In genomic region chr17:26009540-26009939, GRCm38 (mm10) we compare ENCODE assay signal across 8 mouse cellular contexts. TPM values are rescaled to one million over a fixed set of nuclear protein-coding genes. Genes with fewer than 3 reads are reported as not detected.
DNase-seq lines count a peak whose midpoint lies in the region; ATAC-seq and TF ChIP-seq lines count a peak whose summit lies in the region.

No protein-coding gene starts in this region.

- no peak overlapping the region for H3K27ac ChIP-seq in intestine, postnatal 0 days (ENCODE audit: low read depth, low read length)
- H3K27ac ChIP-seq in limb, embryonic 10.5 days: no peak overlapping the region
- H3K27ac ChIP-seq in midbrain, embryonic 14.5 days (replicated peaks; ENCODE audit: low read depth, low read length): no peak overlapping the region
- H3K27ac ChIP-seq in spleen, adult 2 months (ENCODE audit: insufficient read depth, low read length): no peak overlapping the region

- peaks cover 31% of the 10 kb centered on the region for H3K36me3 ChIP-seq in intestine, postnatal 0 days (ENCODE audit: control insufficient read depth, insufficient read depth)
- H3K36me3 ChIP-seq in limb, embryonic 10.5 days: peaks cover 79% of the 10 kb centered on the region
- peaks cover 75% of the 10 kb centered on the region for H3K36me3 ChIP-seq in midbrain, embryonic 14.5 days (ENCODE audit: control insufficient read depth, insufficient read depth, low read length)
- no peaks in the 10 kb centered on the region for H3K36me3 ChIP-seq in spleen, adult 2 months (ENCODE audit: control insufficient read depth, insufficient read depth, low read length)

- H3K4me3 ChIP-seq in intestine, postnatal 0 days (ENCODE audit: low read depth, low read length): no peak overlapping the region
- H3K4me3 ChIP-seq in limb, embryonic 10.5 days: no peak overlapping the region
- no peak overlapping the region for H3K4me3 ChIP-seq in midbrain, embryonic 14.5 days (replicated peaks; ENCODE audit: low read depth, low read length)
- no peak overlapping the region for H3K4me3 ChIP-seq in spleen, adult 2 months (ENCODE audit: extremely low read depth, insufficient read depth, insufficient read length)

- peaks cover 8% of the 10 kb centered on the region; the same call in 1 of the 2 replicates for H3K4me1 ChIP-seq in intestine, postnatal 0 days (replicated peaks; ENCODE audit: control insufficient read depth, insufficient read depth, low read length)
- H3K4me1 ChIP-seq in limb, embryonic 10.5 days: peaks cover 13% of the 10 kb centered on the region
- H3K4me1 ChIP-seq in midbrain, embryonic 14.5 days (ENCODE audit: control insufficient read depth, insufficient read depth, low read length): no peaks in the 10 kb centered on the region
- no peaks in the 10 kb centered on the region for H3K4me1 ChIP-seq in spleen, adult 2 months (ENCODE audit: control insufficient read depth, insufficient read depth, insufficient read length)

- peak overlapping the region; percentile 10; the same call in 1 of the 2 replicates for H3K4me2 ChIP-seq in intestine, postnatal 0 days (replicated peaks; ENCODE audit: low read depth)
- no peak overlapping the region for H3K4me2 ChIP-seq in midbrain, embryonic 14.5 days (ENCODE audit: low read length)

- peak; percentile 82 for DNase-seq in urinary bladder, postnatal 14 days (ENCODE audit: low spot score)
- DNase-seq in urinary bladder, adult 2 months (ENCODE audit: low spot score): no peak
- DNase-seq in embryo, embryonic 11 days: peak; percentile 87
- peak; percentile 50 to 69 for DNase-seq in gastrocnemius, postnatal 4 days (ENCODE audit: low spot score in 2 of 2)
- DNase-seq in limb, embryonic 10.5 days (ENCODE audit: low spot score): peak; percentile 72
- DNase-seq in midbrain, embryonic 14.5 days: peak; percentile 95
- peak; percentile 59 to 73 for DNase-seq in spleen, adult 2 months (ENCODE audit: low read depth in 1 of 2, low spot score in 2 of 2)

- 25% methylated on average over 4 of the region's 4 CpGs for WGBS in intestine, postnatal 0 days
- WGBS in limb, embryonic 10.5 days: 39% methylated on average over 4 of the region's 4 CpGs
- WGBS in midbrain, embryonic 14.5 days: 43% methylated on average over 4 of the region's 4 CpGs
- 20% methylated on average over 4 of the region's 4 CpGs for WGBS in spleen, adult 2 months

- TF ChIP-seq CTCF in intestine, postnatal 0 days (IDR thresholded peaks at IDR 0.05; ENCODE audit: low read depth): peak; percentile 99
- peak; percentile 45; the same call in 1 of the 2 replicates for TF ChIP-seq CTCF in spleen, adult 2 months (IDR thresholded peaks at IDR 0.05; ENCODE audit: extremely low read depth, insufficient read depth, insufficient read length, insufficient replicate concordance)

- TF ChIP-seq POLR2A in spleen, adult 2 months (IDR thresholded peaks at IDR 0.05; ENCODE audit: low read depth, low read length): no peak

- H3K9ac ChIP-seq in intestine, postnatal 0 days (ENCODE audit: low read depth, low read length): no peak overlapping the region
- H3K9ac ChIP-seq in midbrain, embryonic 14.5 days (replicated peaks; ENCODE audit: low read length): no peak overlapping the region

- H3K27me3 ChIP-seq in intestine, postnatal 0 days (replicated peaks; ENCODE audit: control insufficient read depth, insufficient read depth, low read length): no peaks in the 10 kb centered on the region
- H3K27me3 ChIP-seq in limb, embryonic 10.5 days (ENCODE audit: low read depth, poor library complexity, severe bottlenecking): no peaks in the 10 kb centered on the region
- no peaks in the 10 kb centered on the region for H3K27me3 ChIP-seq in midbrain, embryonic 14.5 days (ENCODE audit: control insufficient read depth, insufficient read depth, low read length)
- no peaks in the 10 kb centered on the region for H3K27me3 ChIP-seq in spleen, adult 2 months (ENCODE audit: control insufficient read depth, insufficient read depth, low read length)

- H3K9me3 ChIP-seq in intestine, postnatal 0 days (ENCODE audit: control insufficient read depth): no peaks in the 10 kb centered on the region
- H3K9me3 ChIP-seq in limb, embryonic 10.5 days (replicated peaks): no peaks in the 10 kb centered on the region
- no peaks in the 10 kb centered on the region for H3K9me3 ChIP-seq in midbrain, embryonic 14.5 days (ENCODE audit: control insufficient read depth, low read length)

- ATAC-seq in intestine, postnatal 0 days: no peak
- peak; percentile 72; the same call in 1 of the 2 replicates for ATAC-seq in midbrain, embryonic 14.5 days (ENCODE audit: low FRiP score, low TSS enrichment)

RNA-seq across cellular contexts. Expression of gene Capn15, which starts 23.9 kb away (rescaled TPM):
- polyA plus RNA-seq in urinary bladder, adult 2 months (2012; rRNA removed): 30.1 and 32.4 TPM in 2 replicates
- total RNA-seq in gastrocnemius, postnatal 4 days (2021): 10 to 100 TPM; 14.2 to 14.5 TPM
- 29.5 and 37.4 TPM in 2 replicates for polyA plus RNA-seq in intestine, postnatal 0 days (2015; fragmentation: Nextera tagmentation; extraction: Ambion mirVana)
- 38.7 and 38.9 TPM in 2 replicates for polyA plus RNA-seq in limb, embryonic 10.5 days (2016; fragmentation: Nextera tagmentation; extraction: Ambion mirVana)
- polyA plus RNA-seq in midbrain, embryonic 14.5 days (2014; fragmentation: Nextera tagmentation; extraction: Ambion mirVana): 21.1 and 25.7 TPM in 2 replicates
- 35.0 and 45.9 TPM in 2 replicates for polyA plus RNA-seq in spleen, adult 2 months (2012; rRNA removed)

RNA-seq across cellular contexts. Expression of gene A930017K11Rik, which starts 57.2 kb away (rescaled TPM):
- polyA plus RNA-seq in urinary bladder, adult 2 months (2012; rRNA removed): 0.06 and 0.07 TPM in 2 replicates
- total RNA-seq in gastrocnemius, postnatal 4 days (2021): not detected
- polyA plus RNA-seq in intestine, postnatal 0 days (2015; fragmentation: Nextera tagmentation; extraction: Ambion mirVana): 0.05 and 0.09 TPM in 2 replicates
- 0.08 and 0.20 TPM in 2 replicates for polyA plus RNA-seq in limb, embryonic 10.5 days (2016; fragmentation: Nextera tagmentation; extraction: Ambion mirVana)
- polyA plus RNA-seq in midbrain, embryonic 14.5 days (2014; fragmentation: Nextera tagmentation; extraction: Ambion mirVana): 3.3 and 5.2 TPM in 2 replicates
- polyA plus RNA-seq in spleen, adult 2 months (2012; rRNA removed): not detected in 2 replicates

RNA-seq across cellular contexts. Expression of gene Rab11fip3, which starts 59.8 kb away (rescaled TPM):
- 21.2 and 28.6 TPM in 2 replicates for polyA plus RNA-seq in urinary bladder, adult 2 months (2012; rRNA removed)
- total RNA-seq in gastrocnemius, postnatal 4 days (2021): 10 to 100 TPM; 36.8 to 41.4 TPM
- 32.3 and 37.5 TPM in 2 replicates for polyA plus RNA-seq in intestine, postnatal 0 days (2015; fragmentation: Nextera tagmentation; extraction: Ambion mirVana)
- 20.9 and 22.1 TPM in 2 replicates for polyA plus RNA-seq in limb, embryonic 10.5 days (2016; fragmentation: Nextera tagmentation; extraction: Ambion mirVana)
- 27.4 and 28.6 TPM in 2 replicates for polyA plus RNA-seq in midbrain, embryonic 14.5 days (2014; fragmentation: Nextera tagmentation; extraction: Ambion mirVana)
- 13.3 and 13.6 TPM in 2 replicates for polyA plus RNA-seq in spleen, adult 2 months (2012; rRNA removed)
